Mouse (Mus musculus): ENCODE results near the gene Zfp541. TPM values are rescaled to one million over a fixed set of nuclear protein-coding genes. Genes with fewer than 3 reads are reported as not detected.

Zfp541 gene
- polyA plus RNA-seq, 1 experiment from 2014 or later, result not detected

GRCm38 (mm10) chr7:16103760-16104159 is 42.1 kb downstream of the Zfp541 start:
- Histone ChIP-seq H3K4me2 (no peak overlapping the region), H3K27me3 (ENCODE audit: control insufficient read depth, insufficient read depth, low read length) (no peaks in the 10 kb centered on the region), H3K4me1 (ENCODE audit: control insufficient read depth, insufficient read depth, low read length) (peaks cover 12% of the 10 kb centered on the region), H3K9ac (ENCODE audit: low read depth, low read length) (no peak overlapping the region), H3K27ac (ENCODE audit: low read depth, low read length) (no peak overlapping the region), H3K36me3 (ENCODE audit: control insufficient read depth, insufficient read depth, low read length) (peaks cover 12% of the 10 kb centered on the region; the same call in 1 of the 2 replicates), H3K9me3 (replicated peaks; ENCODE audit: control insufficient read depth, low read length) (no peaks in the 10 kb centered on the region), H3K4me3 (ENCODE audit: low read depth, low read length) (no peak overlapping the region)
- no peak for ATAC-seq (replicated peaks; ENCODE audit: insufficient number of reproducible peaks, low FRiP score, low TSS enrichment)
- 79% methylated on average over 6 of the region's 6 CpGs for WGBS (ENCODE audit: insufficient replicate concordance)

DNA sequence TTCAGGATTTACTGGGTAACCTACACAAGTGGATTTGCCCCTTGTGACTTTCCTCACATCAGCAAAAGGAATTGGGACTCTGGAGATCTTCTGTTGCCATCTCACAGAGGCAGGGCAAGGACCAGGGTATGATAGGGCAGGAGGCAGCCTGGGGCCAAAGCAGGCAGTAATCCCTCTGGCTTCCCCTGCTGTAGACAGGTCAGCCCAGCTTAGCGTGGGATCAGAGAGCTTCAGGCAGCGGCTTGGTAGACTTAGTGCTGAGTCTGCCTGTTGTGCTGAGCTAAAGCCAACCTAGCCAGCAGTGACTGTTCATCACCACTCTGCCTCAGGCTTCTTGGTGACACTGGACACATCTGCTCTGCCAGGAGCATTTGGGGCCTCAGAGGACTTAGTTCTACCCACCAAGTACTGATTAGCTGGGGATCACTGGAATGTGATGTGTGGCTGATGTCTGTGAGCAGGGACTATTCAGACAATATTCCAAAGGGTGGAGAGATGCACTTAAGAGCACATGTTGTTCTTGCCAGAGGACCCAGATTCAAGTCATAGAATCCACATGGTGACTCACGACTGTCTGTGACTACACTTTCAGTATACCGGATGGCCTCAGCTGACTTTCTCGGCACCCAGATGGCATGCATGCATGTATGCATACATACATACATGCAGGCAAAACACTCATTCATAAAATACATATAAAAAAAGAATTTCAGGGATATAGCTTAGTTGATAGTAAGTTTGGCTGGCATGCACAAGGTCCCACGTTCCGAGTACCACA is 43.2 kb downstream of the Zfp541 start:
- H3K36me3 ChIP-seq (ENCODE audit: control insufficient read depth, insufficient read depth, low read length), result peaks cover 15% of the 10 kb centered on the region; the same call in 1 of the 2 replicates
- H3K4me2 ChIP-seq, result no peak overlapping the region
- H3K4me3 ChIP-seq (ENCODE audit: low read depth, low read length), result no peak overlapping the region
- ATAC-seq (replicated peaks; ENCODE audit: insufficient number of reproducible peaks, low FRiP score, low TSS enrichment), result no peak
- H3K9ac ChIP-seq (ENCODE audit: low read depth, low read length), result no peak overlapping the region
- no peaks in the 10 kb centered on the region for H3K27me3 ChIP-seq (ENCODE audit: control insufficient read depth, insufficient read depth, low read length)
- H3K27ac ChIP-seq (ENCODE audit: low read depth, low read length), result no peak overlapping the region
- 91% methylated on average over 7 of the region's 7 CpGs for WGBS (ENCODE audit: insufficient replicate concordance)
- H3K9me3 ChIP-seq (replicated peaks; ENCODE audit: control insufficient read depth, low read length), result no peaks in the 10 kb centered on the region
- peaks cover 4% of the 10 kb centered on the region; the same call in 1 of the 2 replicates for H3K4me1 ChIP-seq (ENCODE audit: control insufficient read depth, insufficient read depth, low read length)

GRCm38 (mm10) chr7:16108886-16109542 is 47.4 kb downstream of the Zfp541 start:
- 86% methylated on average over 9 of the region's 9 CpGs for WGBS (ENCODE audit: insufficient replicate concordance)
- Histone ChIP-seq H3K36me3 (ENCODE audit: control insufficient read depth, insufficient read depth, low read length) (peaks cover 26% of the 10 kb centered on the region), H3K4me1 (ENCODE audit: control insufficient read depth, insufficient read depth, low read length) (no peaks in the 10 kb centered on the region), H3K9me3 (replicated peaks; ENCODE audit: control insufficient read depth, low read length) (no peaks in the 10 kb centered on the region), H3K27ac (ENCODE audit: low read depth, low read length) (no peak overlapping the region), H3K9ac (ENCODE audit: low read depth, low read length) (no peak overlapping the region), H3K4me2 (no peak overlapping the region), H3K27me3 (ENCODE audit: control insufficient read depth, insufficient read depth, low read length) (no peaks in the 10 kb centered on the region), H3K4me3 (ENCODE audit: low read depth, low read length) (no peak overlapping the region)
- no peak for ATAC-seq (replicated peaks; ENCODE audit: insufficient number of reproducible peaks, low FRiP score, low TSS enrichment)

DNA sequence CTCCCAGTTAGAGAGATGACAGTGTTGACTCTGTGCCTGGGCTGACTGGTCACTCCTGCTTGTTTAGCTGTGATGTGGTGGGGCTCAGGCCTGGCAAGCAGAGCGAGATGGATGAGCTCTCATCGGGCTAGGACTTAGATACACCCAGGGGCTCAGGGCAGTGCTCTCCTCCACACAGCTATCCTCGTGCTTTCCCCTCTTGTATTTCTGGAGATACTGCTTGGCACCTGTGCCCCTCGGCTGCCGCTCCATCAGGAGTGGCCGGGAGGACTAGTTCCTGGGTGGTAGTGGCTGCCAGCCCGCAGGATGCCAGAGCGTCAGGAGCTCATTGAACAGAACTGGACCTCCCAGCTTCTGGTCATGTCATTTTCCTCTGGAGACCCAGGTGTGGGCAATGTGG is 48.5 kb downstream of the Zfp541 start:
- no peak for ATAC-seq (replicated peaks; ENCODE audit: insufficient number of reproducible peaks, low FRiP score, low TSS enrichment)

GRCm38 (mm10) chr7:16111284-16112090 is 49.9 kb downstream of the Zfp541 start:
- Histone ChIP-seq H3K4me3 (ENCODE audit: low read depth, low read length) (no peak overlapping the region), H3K27ac (ENCODE audit: low read depth, low read length) (no peak overlapping the region), H3K9ac (ENCODE audit: low read depth, low read length) (no peak overlapping the region), H3K4me2 (no peak overlapping the region), H3K4me1 (ENCODE audit: control insufficient read depth, insufficient read depth, low read length) (no peaks in the 10 kb centered on the region), H3K36me3 (ENCODE audit: control insufficient read depth, insufficient read depth, low read length) (peaks cover 45% of the 10 kb centered on the region), H3K27me3 (ENCODE audit: control insufficient read depth, insufficient read depth, low read length) (no peaks in the 10 kb centered on the region), H3K9me3 (replicated peaks; ENCODE audit: control insufficient read depth, low read length) (no peaks in the 10 kb centered on the region)
- no peak for ATAC-seq (replicated peaks; ENCODE audit: insufficient number of reproducible peaks, low FRiP score, low TSS enrichment)
- WGBS (ENCODE audit: insufficient replicate concordance), result 87% methylated on average over 7 of the region's 7 CpGs

More for the DNA sequence above, 48.5 kb downstream of the Zfp541 start:
- Histone ChIP-seq H3K9me3 (replicated peaks; ENCODE audit: control insufficient read depth, low read length) (no peaks in the 10 kb centered on the region), H3K9ac (ENCODE audit: low read depth, low read length) (no peak overlapping the region), H3K4me1 (ENCODE audit: control insufficient read depth, insufficient read depth, low read length) (no peaks in the 10 kb centered on the region), H3K27me3 (ENCODE audit: control insufficient read depth, insufficient read depth, low read length) (no peaks in the 10 kb centered on the region), H3K4me2 (no peak overlapping the region), H3K4me3 (ENCODE audit: low read depth, low read length) (no peak overlapping the region), H3K36me3 (ENCODE audit: control insufficient read depth, insufficient read depth, low read length) (peaks cover 35% of the 10 kb centered on the region), H3K27ac (ENCODE audit: low read depth, low read length) (no peak overlapping the region)
- WGBS (ENCODE audit: insufficient replicate concordance), result 95% methylated on average over 8 of the region's 8 CpGs

GRCm38 (mm10) chr7:16116418-16116817 is 54.8 kb downstream of the Zfp541 start:
- WGBS (ENCODE audit: insufficient replicate concordance), result 95% methylated on average over 7 of the region's 7 CpGs
- no peak for ATAC-seq (replicated peaks; ENCODE audit: insufficient number of reproducible peaks, low FRiP score, low TSS enrichment)
- Histone ChIP-seq H3K4me2 (no peak overlapping the region), H3K27me3 (ENCODE audit: control insufficient read depth, insufficient read depth, low read length) (no peaks in the 10 kb centered on the region), H3K9ac (ENCODE audit: low read depth, low read length) (no peak overlapping the region), H3K4me1 (ENCODE audit: control insufficient read depth, insufficient read depth, low read length) (peaks cover 4% of the 10 kb centered on the region; the same call in 1 of the 2 replicates), H3K9me3 (replicated peaks; ENCODE audit: control insufficient read depth, low read length) (no peaks in the 10 kb centered on the region), H3K4me3 (ENCODE audit: low read depth, low read length) (no peak overlapping the region), H3K36me3 (ENCODE audit: control insufficient read depth, insufficient read depth, low read length) (peaks cover 30% of the 10 kb centered on the region), H3K27ac (ENCODE audit: low read depth, low read length) (no peak overlapping the region)

DNA sequence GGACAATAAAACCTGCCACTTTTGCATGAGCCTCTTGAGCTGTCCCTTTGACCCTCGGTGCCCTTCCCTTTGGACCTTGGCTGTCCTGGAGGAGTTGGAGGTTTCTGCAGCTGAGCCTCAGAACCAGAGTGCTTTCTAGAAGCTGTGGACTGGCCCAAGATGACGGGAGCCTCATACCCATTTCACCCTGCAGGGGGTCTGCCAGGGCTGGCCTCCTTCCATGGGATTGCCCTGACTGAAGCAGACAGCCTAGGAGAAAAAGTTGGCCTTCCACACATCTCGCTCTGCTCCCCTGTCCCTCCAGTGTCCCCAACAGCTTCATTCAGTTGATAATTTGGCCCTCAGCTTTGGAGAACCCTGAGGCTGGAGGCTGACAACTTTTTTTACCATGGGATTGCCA is 55.5 kb downstream of the Zfp541 start:
- ATAC-seq (replicated peaks; ENCODE audit: insufficient number of reproducible peaks, low FRiP score, low TSS enrichment), result no peak
- Histone ChIP-seq H3K36me3 (ENCODE audit: control insufficient read depth, insufficient read depth, low read length) (peaks cover 30% of the 10 kb centered on the region), H3K9ac (ENCODE audit: low read depth, low read length) (no peak overlapping the region), H3K4me3 (ENCODE audit: low read depth, low read length) (no peak overlapping the region), H3K27me3 (ENCODE audit: control insufficient read depth, insufficient read depth, low read length) (no peaks in the 10 kb centered on the region), H3K4me2 (no peak overlapping the region), H3K9me3 (replicated peaks; ENCODE audit: control insufficient read depth, low read length) (no peaks in the 10 kb centered on the region), H3K27ac (ENCODE audit: low read depth, low read length) (no peak overlapping the region), H3K4me1 (ENCODE audit: control insufficient read depth, insufficient read depth, low read length) (peaks cover 4% of the 10 kb centered on the region; the same call in 1 of the 2 replicates)
- 84% methylated on average over 3 of the region's 3 CpGs for WGBS (ENCODE audit: insufficient replicate concordance)

- H3K27ac ChIP-seq (ENCODE audit: low read depth, low read length), result peak within 1 kb of the TSS; percentile 87
- H3K36me3 ChIP-seq (ENCODE audit: control insufficient read depth, insufficient read depth, low read length), result peaks cover 18% of the 10 kb centered on the region; the same call in 1 of the 2 replicates
- ATAC-seq (replicated peaks; ENCODE audit: insufficient number of reproducible peaks, low FRiP score, low TSS enrichment), result peak; percentile 72
- peak within 1 kb of the TSS; percentile 79 for H3K4me2 ChIP-seq
- no peaks in the 10 kb centered on the region for H3K9me3 ChIP-seq (replicated peaks; ENCODE audit: control insufficient read depth, low read length)
- WGBS (ENCODE audit: insufficient replicate concordance), result 2% methylated on average over 33 of the region's 33 CpGs
- no peaks in the 10 kb centered on the region for H3K27me3 ChIP-seq (ENCODE audit: control insufficient read depth, insufficient read depth, low read length)
- H3K9ac ChIP-seq (ENCODE audit: low read depth, low read length), result peak within 1 kb of the TSS; percentile 86
- H3K4me3 ChIP-seq (ENCODE audit: low read depth, low read length), result peak within 1 kb of the TSS; percentile 76
- peaks cover 4% of the 10 kb centered on the region; the same call in 1 of the 2 replicates for H3K4me1 ChIP-seq (ENCODE audit: control insufficient read depth, insufficient read depth, low read length)
Observed at GRCm38 (mm10) chr7:16119569-16120261, 58.1 kb downstream of the Zfp541 start, which contains the start of gene Kptn. Kptn (plus strand) TSS chr7:16119895.
